Mouse (Mus musculus) testis, adult 2 months (tissue): ENCODE data around the gene Agap1. TPM values are rescaled to one million over a fixed set of nuclear protein-coding genes. Genes with fewer than 3 reads are reported as not detected.

Source experiments
- H3K27ac ChIP-seq: fragments of 200-500 bp; 2 replicates; pipeline ENCODE4 v1.5.1; 2012; ENCODE audit warnings: low read depth, low read length; ENCODE audit not compliant: control insufficient read depth, insufficient read depth
- H3K27me3 ChIP-seq: fragments of 200-500 bp; 2 replicates; pipeline ENCODE4 v1.6.1; 2012; ENCODE audit warnings: mild to moderate bottlenecking, low read length, moderate library complexity; ENCODE audit not compliant: control insufficient read depth, insufficient read depth
- H3K36me3 ChIP-seq: fragments of 200-500 bp; 2 replicates; pipeline ENCODE4 v1.6.1; 2012; ENCODE audit warnings: mild to moderate bottlenecking, low read length; ENCODE audit not compliant: control insufficient read depth, insufficient read depth
- H3K4me1 ChIP-seq: fragments of 200-500 bp; 2 replicates; pipeline ENCODE4 v1.6.1; 2012; ENCODE audit warnings: low read length; ENCODE audit not compliant: control insufficient read depth, insufficient read depth
- H3K4me3 ChIP-seq: fragments of 200-500 bp; 2 replicates; pipeline ENCODE4 v1.5.1; 2012; ENCODE audit warnings: low read depth, mild to moderate bottlenecking, low read length, moderate library complexity, mixed read lengths; ENCODE audit not compliant: control insufficient read depth
- CTCF ChIP-seq: fragments of 200-500 bp; IDR thresholded peaks from 2 replicates; pipeline ENCODE4 v1.5.1; 2012; ENCODE audit warnings: low read depth, mild to moderate bottlenecking, inconsistent platforms, low read length, moderate library complexity; ENCODE audit not compliant: control insufficient read depth, insufficient read depth, insufficient replicate concordance
- POLR2A ChIP-seq: fragments of 200-500 bp; IDR thresholded peaks from 2 replicates; pipeline ENCODE4 v1.6.1; 2012; ENCODE audit warnings: low read depth, mild to moderate bottlenecking, inconsistent platforms, low read length, moderate library complexity; ENCODE audit not compliant: control insufficient read depth
- polyA plus RNA-seq: library from polyadenylated mRNA; depleted of rRNA; stranded (reverse); fragments of >200 nt; gene quantifications from 2 replicates; pipeline ENCODE4 v1.2.3, GENCODE M21; 2012

Agap1 gene
- polyA plus RNA-seq, 1 experiment = 16.5 TPM

- Histone ChIP-seq H3K4me1 (no peaks in the 10 kb centered on the region), H3K27me3 (no peaks in the 10 kb centered on the region), H3K4me3 (no peak overlapping the region), H3K36me3 (no peaks in the 10 kb centered on the region), H3K27ac (no peak overlapping the region)
- TF ChIP-seq CTCF (no peak), POLR2A (no peak)
Observed at GRCm38 (mm10) chr1:89714165-89714980, 259.8 kb downstream of the Agap1 start.

GRCm38 (mm10) chr1:89716234-89716633, 261.6 kb downstream of the Agap1 start:
- Histone ChIP-seq H3K4me3 (no peak overlapping the region), H3K27me3 (no peaks in the 10 kb centered on the region), H3K36me3 (no peaks in the 10 kb centered on the region), H3K27ac (no peak overlapping the region), H3K4me1 (no peaks in the 10 kb centered on the region)
- no peak for TF ChIP-seq CTCF
- no peak for TF ChIP-seq POLR2A

DNA sequence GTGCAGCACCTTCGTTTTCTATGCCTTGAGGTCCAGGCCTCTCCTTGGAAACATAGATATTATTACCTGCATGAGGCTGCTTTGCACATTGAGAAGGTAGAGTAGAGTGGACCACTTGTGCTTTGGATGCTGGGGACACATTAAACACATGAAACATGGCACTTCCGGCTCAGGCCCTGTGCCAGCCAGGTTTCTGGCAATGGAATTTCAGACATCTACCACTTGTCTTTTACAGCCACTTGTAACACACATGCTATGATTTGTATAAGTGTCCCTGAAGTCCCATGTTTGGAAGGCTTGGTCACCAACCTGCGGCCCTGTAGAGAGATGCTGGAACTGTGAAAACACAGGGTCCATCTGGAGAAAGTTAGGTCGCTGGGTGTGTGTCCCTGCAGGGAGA, 262.5 kb downstream of the Agap1 start:
- H3K27me3 ChIP-seq = no peaks in the 10 kb centered on the region
- no peak overlapping the region for H3K27ac ChIP-seq
- no peak for TF ChIP-seq POLR2A
- no peak for TF ChIP-seq CTCF
- H3K4me3 ChIP-seq = no peak overlapping the region
- no peaks in the 10 kb centered on the region for H3K4me1 ChIP-seq
- H3K36me3 ChIP-seq = no peaks in the 10 kb centered on the region

- Histone ChIP-seq H3K36me3 (no peaks in the 10 kb centered on the region), H3K4me1 (no peaks in the 10 kb centered on the region), H3K4me3 (no peak overlapping the region), H3K27ac (no peak overlapping the region), H3K27me3 (no peaks in the 10 kb centered on the region)
- TF ChIP-seq CTCF (no peak), POLR2A (no peak)
Observed at GRCm38 (mm10) chr1:89718782-89719403, 264.3 kb downstream of the Agap1 start.

- no peaks in the 10 kb centered on the region for H3K36me3 ChIP-seq
- H3K27me3 ChIP-seq = no peaks in the 10 kb centered on the region
- no peak overlapping the region for H3K4me3 ChIP-seq
- TF ChIP-seq POLR2A = no peak
- TF ChIP-seq CTCF = no peak
- H3K4me1 ChIP-seq = no peaks in the 10 kb centered on the region
- H3K27ac ChIP-seq = no peak overlapping the region
Observed at GRCm38 (mm10) chr1:89724141-89724540, 269.5 kb downstream of the Agap1 start.

DNA sequence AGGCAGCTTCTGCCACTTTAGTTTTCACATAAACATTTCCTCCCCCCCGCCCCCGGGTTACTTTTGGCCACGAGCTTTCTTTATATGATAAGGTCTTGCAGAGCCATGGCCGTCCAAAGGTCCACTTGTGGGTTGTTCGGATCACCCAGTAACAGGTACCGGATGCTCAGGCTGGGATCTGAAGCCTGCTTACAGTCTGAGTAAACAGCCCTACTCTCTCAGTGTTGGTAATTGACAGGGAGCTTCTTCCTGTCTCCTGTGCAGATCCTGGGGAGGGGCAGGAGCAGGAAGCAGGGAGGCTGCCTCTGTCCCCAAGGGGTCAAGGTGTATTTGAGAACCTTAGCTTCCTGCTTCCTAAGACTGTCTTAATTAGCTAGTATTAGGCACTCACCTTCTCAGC, 269.9 kb downstream of the Agap1 start:
- Histone ChIP-seq H3K4me3 (no peak overlapping the region), H3K27ac (no peak overlapping the region), H3K4me1 (no peaks in the 10 kb centered on the region), H3K27me3 (no peaks in the 10 kb centered on the region), H3K36me3 (no peaks in the 10 kb centered on the region)
- TF ChIP-seq POLR2A (no peak), CTCF (no peak)

GRCm38 (mm10) chr1:89724957-89725356, 270.4 kb downstream of the Agap1 start:
- Histone ChIP-seq H3K4me3 (no peak overlapping the region), H3K36me3 (no peaks in the 10 kb centered on the region), H3K27me3 (no peaks in the 10 kb centered on the region), H3K27ac (no peak overlapping the region), H3K4me1 (no peaks in the 10 kb centered on the region)
- TF ChIP-seq CTCF = no peak
- no peak for TF ChIP-seq POLR2A
